Mouse (Mus musculus) bone marrow macrophage, adult 2 months (primary cell): ENCODE results near the gene Nhlrc1.

Experiments
- CTCF ChIP-seq: IDR thresholded peaks from 2 replicates; pipeline ENCODE4 v1.5.1; 2012; ENCODE audit warnings: low read depth, mild to moderate bottlenecking, low read length, moderate library complexity
- POLR2A ChIP-seq: IDR thresholded peaks from 2 replicates; pipeline ENCODE4 v1.6.1; 2012; ENCODE audit warnings: mild to moderate bottlenecking, low read depth, low read length, borderline replicate concordance

GRCm38 (mm10) chr13:47044617-47044947 is 29.9 kb upstream of the Nhlrc1 start, which contains the start of gene Tpmt:
- no peak for TF ChIP-seq POLR2A
- TF ChIP-seq CTCF: no peak
